Mouse (Mus musculus) cortical plate, adult 2 months (tissue): ENCODE measurements at regions not wholly inside any gene's neighbourhood (a gene's known extent, or its start where the extent isn't known, plus 50 kb on each side); places are given as distances from the start of the nearest gene placed in this dataset.

Experiments
- CTCF ChIP-seq: fragments of 200-500 bp; IDR thresholded peaks from 2 replicates; pipeline ENCODE4 v1.5.1; 2011; ENCODE audit warnings: mild to moderate bottlenecking, control low read depth, low read length; ENCODE audit not compliant: insufficient read depth; ENCODE audit errors: extremely low read depth
- POLR2A ChIP-seq: fragments of 200-500 bp; IDR thresholded peaks from 2 replicates; pipeline ENCODE4 v1.6.1; 2011; ENCODE audit warnings: mild to moderate bottlenecking, low read length, control low read depth; ENCODE audit not compliant: insufficient read depth; ENCODE audit errors: extremely low read depth

DNA sequence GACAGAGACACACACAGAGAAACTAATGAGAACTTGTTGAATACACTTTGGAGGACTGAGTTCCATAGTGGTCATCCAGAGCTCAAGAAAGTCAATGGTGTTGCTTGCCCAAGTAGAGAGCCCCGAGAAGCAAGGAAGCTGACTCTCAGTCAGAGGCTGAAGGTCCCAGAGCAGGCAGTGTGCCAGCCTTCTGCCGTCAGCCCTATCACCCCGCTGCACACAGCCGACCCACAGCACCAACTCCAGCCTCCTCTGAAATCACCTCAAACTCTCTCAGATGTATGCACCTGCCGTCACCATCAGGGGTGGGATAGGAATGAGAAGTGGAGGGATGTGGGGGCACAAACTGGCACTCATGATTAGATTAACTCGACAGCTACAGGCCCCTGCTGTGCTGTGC lies 257.9 kb upstream of the Far2 start:
- TF ChIP-seq CTCF (no peak), POLR2A (no peak)
